Mouse (Mus musculus) limb, embryonic 10.5 days (tissue): ENCODE results near the gene Myl9. TPM values are rescaled to one million over a fixed set of nuclear protein-coding genes. Genes with fewer than 3 reads are reported as not detected.

ENCODE experiments used
- DNase-seq: peaks from one replicate; pipeline ENCODE4 v3.0.0-alpha.2; 2017; ENCODE audit warnings: low spot score
- H3K27ac ChIP-seq: fragments of 300-500 bp; sonication (generic); 2 replicates; pipeline ENCODE4 v1.5.1; 2016; ENCODE audit warnings: mild to moderate bottlenecking
- H3K27me3 ChIP-seq: fragments of 300-500 bp; sonication (generic); 2 replicates; pipeline ENCODE4 v1.6.1; 2016; ENCODE audit warnings: low read depth, mild to moderate bottlenecking; ENCODE audit not compliant: poor library complexity, severe bottlenecking
- H3K36me3 ChIP-seq: fragments of 300-500 bp; sonication (generic); 2 replicates; pipeline ENCODE4 v1.6.1; 2016; ENCODE audit warnings: mild to moderate bottlenecking, moderate library complexity
- H3K4me1 ChIP-seq: fragments of 300-500 bp; sonication (generic); 2 replicates; pipeline ENCODE4 v1.6.1; 2016
- H3K4me3 ChIP-seq: fragments of 300-500 bp; sonication (generic); 2 replicates; pipeline ENCODE4 v1.5.1; 2016; ENCODE audit warnings: mild to moderate bottlenecking, moderate library complexity
- H3K9me3 ChIP-seq: fragments of 300-500 bp; sonication (generic); replicated peaks from 2 replicates; pipeline ENCODE4 v1.6.1; 2016; ENCODE audit warnings: mild to moderate bottlenecking
- WGBS: fragments of 180-500 bp; shearing (Covaris S2); methylation state at CpG from one replicate; pipeline ENCODE4 v1.1.7; 2016; 5-methylcytosine and 5-hydroxymethylcytosine counted together
- polyA plus RNA-seq: library from polyadenylated mRNA; unstranded; fragments of >200 nt; fragmentation: Nextera tagmentation; extraction: Ambion mirVana; gene quantifications from 2 replicates; pipeline ENCODE4 v1.2.1, GENCODE M21; 2016

The Myl9 gene
- polyA plus RNA-seq, 1 experiment from 2014 or later = 62.7 TPM

DNA sequence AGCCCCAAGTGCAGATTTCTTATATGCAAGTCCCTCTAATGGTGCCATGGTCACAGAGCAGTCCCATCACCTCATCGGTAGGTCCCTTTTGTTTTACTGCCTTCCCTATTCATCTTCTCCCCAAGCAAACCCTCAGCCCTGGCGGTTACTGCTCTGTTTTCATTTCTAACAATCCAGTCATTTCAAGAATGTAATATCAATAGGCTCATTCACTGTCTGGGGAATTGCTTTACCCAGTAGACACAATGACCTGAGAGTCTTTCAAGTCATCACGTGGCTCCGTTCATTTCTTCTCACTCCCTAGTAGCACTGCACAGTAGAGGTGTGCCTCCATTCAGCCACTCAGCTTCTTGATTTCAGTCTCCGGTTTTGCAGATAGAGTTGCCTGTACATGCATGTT is 30.8 kb upstream of the Myl9 start:
- H3K27me3 ChIP-seq = no peaks in the 10 kb centered on the region
- H3K4me1 ChIP-seq = peaks cover 27% of the 10 kb centered on the region
- DNase-seq = no peak
- no peaks in the 10 kb centered on the region for H3K9me3 ChIP-seq
- 94% methylated on average over 5 of the region's 5 CpGs for WGBS
- H3K27ac ChIP-seq = no peak overlapping the region
- H3K4me3 ChIP-seq = no peak overlapping the region
- peaks cover 73% of the 10 kb centered on the region for H3K36me3 ChIP-seq

DNA sequence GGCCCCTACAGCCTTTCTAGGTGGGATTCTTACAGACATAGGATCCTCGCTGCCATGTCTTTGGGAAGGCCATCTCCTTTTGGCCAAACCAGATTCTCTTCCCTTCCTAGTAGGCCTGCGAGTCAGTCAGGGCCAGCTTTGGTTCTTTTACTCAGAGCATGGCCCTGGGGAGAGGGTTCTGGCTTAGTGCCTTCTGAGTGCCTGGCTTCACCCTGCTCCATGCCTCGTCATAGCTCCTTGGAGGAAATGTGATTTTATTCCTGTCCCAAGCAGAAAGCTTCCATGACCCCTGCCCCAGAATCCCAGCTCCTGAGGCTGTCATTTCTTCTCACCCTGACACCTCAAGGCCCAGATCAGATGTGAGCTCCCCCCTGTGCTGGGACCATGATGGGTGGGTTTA is 27.9 kb upstream of the Myl9 start:
- H3K4me3 ChIP-seq = no peak overlapping the region
- H3K27ac ChIP-seq = no peak overlapping the region
- peaks cover 12% of the 10 kb centered on the region for H3K4me1 ChIP-seq
- no peaks in the 10 kb centered on the region for H3K9me3 ChIP-seq
- WGBS = 93% methylated on average over 3 of the region's 3 CpGs
- no peaks in the 10 kb centered on the region for H3K27me3 ChIP-seq
- DNase-seq = no peak
- H3K36me3 ChIP-seq = peaks cover 90% of the 10 kb centered on the region

DNA sequence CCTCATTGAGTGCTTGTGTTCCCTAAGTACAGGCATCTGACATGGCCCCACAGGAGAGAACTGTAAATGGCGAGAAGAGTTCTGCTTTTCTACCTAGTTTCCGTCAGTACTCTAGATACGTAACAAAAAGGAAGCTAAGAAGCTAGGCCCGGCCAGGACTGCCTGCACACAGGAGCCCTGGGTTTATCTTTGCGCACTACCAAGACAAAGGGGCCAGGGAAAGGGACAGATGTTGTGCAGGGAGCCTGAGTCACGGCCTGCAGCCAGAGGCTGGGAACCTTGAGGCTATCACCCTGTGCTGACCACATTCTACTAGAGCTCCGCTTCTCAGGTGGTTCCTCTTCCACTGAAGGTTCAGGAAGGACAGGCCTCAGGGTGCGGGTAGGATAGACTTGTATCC is 25.5 kb upstream of the Myl9 start:
- Histone ChIP-seq H3K4me1 (0 out of 2 replicates have a peak, but pooled peaks cover 2% of the 10 kb centered on the region), H3K36me3 (peaks cover 97% of the 10 kb centered on the region), H3K9me3 (no peaks in the 10 kb centered on the region), H3K27me3 (no peaks in the 10 kb centered on the region), H3K27ac (no peak overlapping the region), H3K4me3 (no peak overlapping the region)
- no peak for DNase-seq
- WGBS = 93% methylated on average over 8 of the region's 8 CpGs

DNA sequence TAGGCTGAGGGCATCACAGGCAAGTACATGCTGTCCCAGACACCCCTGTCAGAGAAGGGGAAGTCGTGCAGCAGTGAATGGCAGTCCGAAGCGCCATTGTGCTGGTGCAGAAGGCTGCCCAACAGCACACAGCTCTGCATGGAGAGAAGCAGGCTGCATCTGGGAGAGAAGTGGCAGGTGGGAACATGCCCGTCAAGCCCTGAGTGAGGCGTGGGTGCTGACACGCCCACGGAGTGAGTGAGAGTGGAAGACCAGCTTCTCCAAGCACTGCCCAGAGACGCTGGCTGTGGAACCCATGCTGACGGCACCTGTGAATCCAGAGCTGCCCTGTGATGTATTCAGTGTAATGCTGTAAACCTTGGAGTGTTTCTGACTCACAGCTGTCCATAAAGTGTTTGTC is 18.3 kb upstream of the Myl9 start:
- Histone ChIP-seq H3K36me3 (peaks cover 99% of the 10 kb centered on the region), H3K9me3 (peaks cover 10% of the 10 kb centered on the region; the same call in 1 of the 2 replicates), H3K27me3 (no peaks in the 10 kb centered on the region), H3K4me3 (no peak overlapping the region), H3K4me1 (peaks cover 5% of the 10 kb centered on the region), H3K27ac (no peak overlapping the region)
- WGBS = 94% methylated on average over 9 of the region's 9 CpGs
- DNase-seq = no peak

DNA sequence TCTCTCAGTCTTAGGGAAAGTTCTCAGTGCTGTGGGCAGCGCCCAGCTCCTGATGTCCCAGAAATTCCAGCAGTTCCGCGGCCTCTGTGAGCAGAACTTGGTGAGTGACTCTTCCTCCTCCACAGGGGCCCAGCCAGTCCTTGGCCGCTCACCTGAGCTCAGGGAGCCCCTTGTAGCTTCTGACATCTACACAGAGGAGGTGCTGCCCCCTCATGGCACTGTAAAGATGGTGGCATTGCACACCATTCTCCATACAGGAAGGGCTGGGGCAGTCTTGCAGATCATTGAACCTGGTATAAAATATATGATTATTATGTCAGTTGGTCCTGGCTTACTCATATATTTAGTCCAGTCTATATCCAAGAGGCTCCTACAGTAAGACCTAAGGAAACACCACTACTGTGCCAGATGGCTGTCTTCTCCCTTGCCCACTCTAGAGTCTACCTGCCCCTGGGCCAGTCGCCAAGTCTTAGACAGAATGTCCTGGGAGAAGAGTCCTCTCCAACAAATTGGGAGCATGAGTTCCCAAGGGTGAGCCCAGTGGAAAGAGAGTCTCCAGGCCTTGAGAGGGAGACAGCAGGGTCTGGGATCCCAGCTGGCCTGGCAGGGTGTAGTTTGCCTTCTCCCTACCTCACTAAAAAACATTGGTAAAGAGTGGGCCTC is 14.2 kb upstream of the Myl9 start:
- no peak overlapping the region for H3K27ac ChIP-seq
- H3K36me3 ChIP-seq = peaks cover 92% of the 10 kb centered on the region
- no peaks in the 10 kb centered on the region for H3K27me3 ChIP-seq
- peaks cover 15% of the 10 kb centered on the region for H3K4me1 ChIP-seq
- no peak for DNase-seq
- H3K9me3 ChIP-seq = peaks cover 10% of the 10 kb centered on the region; the same call in 1 of the 2 replicates
- 88% methylated on average over 5 of the region's 5 CpGs for WGBS
- H3K4me3 ChIP-seq = no peak overlapping the region

DNA sequence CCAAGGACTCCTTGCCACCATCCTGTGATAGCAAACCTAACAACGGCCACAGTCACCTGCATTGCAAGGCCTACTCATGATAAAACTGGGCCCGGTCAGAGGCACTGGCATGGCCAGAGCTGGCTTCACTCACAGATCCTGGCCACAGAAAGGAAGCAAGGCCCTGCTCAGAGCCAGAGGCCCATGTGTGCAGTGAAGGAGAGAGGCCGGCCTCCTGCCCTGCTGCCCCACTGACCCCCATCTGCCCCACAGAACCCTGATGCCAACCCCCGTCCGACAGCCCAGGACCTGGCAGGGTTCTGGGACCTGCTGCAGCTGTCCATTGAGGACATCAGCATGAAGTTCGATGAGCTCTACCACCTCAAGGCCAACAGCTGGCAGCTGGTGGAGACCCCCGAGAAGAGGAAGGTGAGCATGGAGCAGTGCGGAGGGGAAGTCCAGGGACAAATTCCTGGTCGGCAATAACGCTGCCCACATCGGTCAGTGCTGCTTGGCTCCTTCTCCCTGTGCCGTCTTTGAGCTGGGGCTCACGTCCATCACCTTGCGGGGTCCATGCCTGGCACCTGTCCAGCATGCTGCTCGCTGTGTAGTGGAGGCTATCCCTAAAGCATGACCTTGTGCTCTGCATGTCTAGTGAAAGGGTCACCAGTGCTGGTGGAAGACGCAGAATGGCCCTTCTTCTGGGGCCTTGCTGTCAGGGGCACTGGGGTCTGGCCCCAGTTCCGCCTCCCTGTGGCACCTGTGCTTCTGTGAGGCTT is 13.5 kb upstream of the Myl9 start:
- Histone ChIP-seq H3K9me3 (peaks cover 10% of the 10 kb centered on the region; the same call in 1 of the 2 replicates), H3K36me3 (peaks cover 84% of the 10 kb centered on the region), H3K4me3 (no peak overlapping the region), H3K27ac (no peak overlapping the region; the same call in 1 of the 2 replicates), H3K4me1 (peaks cover 15% of the 10 kb centered on the region), H3K27me3 (no peaks in the 10 kb centered on the region)
- 95% methylated on average over 17 of the region's 17 CpGs for WGBS
- no peak for DNase-seq

DNA sequence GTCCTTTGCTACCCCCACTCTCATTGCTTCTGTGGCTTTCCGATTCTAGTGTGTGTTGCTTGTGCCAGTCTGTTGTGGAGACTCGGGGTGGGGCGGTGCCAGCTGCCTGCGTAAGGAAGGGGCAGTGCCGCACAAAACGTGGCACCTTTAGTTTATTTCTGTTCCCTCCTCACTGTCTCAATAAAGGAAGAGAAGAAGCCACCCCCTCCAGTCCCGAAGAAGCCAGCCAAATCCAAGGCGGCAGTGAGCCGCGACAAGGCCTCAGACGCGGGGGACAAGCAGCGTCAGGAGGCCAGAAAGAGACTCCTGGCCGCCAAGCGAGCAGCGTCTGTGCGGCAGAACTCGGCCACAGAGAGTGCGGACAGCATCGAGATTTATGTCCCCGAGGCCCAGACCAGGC is 12.7 kb upstream of the Myl9 start:
- no peak for DNase-seq
- Histone ChIP-seq H3K27me3 (no peaks in the 10 kb centered on the region), H3K4me1 (peaks cover 15% of the 10 kb centered on the region), H3K4me3 (no peak overlapping the region), H3K27ac (peak overlapping the region; percentile 15; the same call in 1 of the 2 replicates), H3K9me3 (peaks cover 7% of the 10 kb centered on the region; the same call in 1 of the 2 replicates), H3K36me3 (peaks cover 76% of the 10 kb centered on the region)
- WGBS = 87% methylated on average over 21 of the region's 21 CpGs

DNA sequence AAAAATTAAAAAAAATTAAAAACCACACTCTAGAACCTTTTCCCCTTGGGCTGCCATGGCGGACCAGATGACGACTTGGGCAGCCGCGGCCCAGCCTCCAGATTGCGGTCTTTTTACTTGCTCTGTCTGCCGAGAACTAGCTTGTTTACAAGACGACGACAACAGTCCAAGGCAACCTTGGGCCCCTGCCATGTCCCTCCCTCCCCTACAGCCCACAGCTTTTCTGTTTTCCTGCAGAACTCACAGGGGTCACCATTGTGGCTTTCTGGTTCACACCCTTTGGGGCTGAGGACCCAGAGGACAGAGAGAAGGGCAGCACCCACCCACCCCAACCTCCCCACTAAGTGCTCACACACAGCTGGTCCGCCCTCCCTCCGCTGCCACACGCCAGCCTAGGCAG is 12.1 kb upstream of the Myl9 start:
- H3K27me3 ChIP-seq = no peaks in the 10 kb centered on the region
- no peak for DNase-seq
- H3K36me3 ChIP-seq = peaks cover 70% of the 10 kb centered on the region
- H3K4me1 ChIP-seq = peaks cover 15% of the 10 kb centered on the region
- H3K27ac ChIP-seq = 0 out of 2 replicates have a peak overlapping the region, but pooled peaks have one; percentile 19
- no peak overlapping the region for H3K4me3 ChIP-seq
- peaks cover 3% of the 10 kb centered on the region; the same call in 1 of the 2 replicates for H3K9me3 ChIP-seq
- 92% methylated on average over 11 of the region's 11 CpGs for WGBS

DNA sequence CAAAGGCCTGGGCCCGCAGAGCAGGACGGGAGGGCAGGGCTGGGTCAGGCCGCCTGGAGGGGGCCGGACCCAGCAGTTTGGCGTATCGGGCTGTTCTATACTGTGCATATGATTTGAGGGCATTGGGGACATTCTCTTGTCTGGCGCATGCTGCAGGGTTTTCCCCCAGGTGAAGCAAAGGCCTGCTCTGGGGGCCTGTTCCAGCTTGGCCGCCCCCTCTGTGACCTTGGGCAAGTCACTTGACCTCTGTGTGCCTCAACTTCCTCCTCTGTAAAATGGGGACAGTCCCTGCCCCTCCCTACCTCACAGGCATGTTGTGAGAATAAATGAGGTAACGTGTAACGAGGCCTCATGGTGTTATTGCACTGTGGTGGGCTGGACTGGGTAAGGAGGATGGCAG is 11.2 kb upstream of the Myl9 start:
- Histone ChIP-seq H3K36me3 (peaks cover 61% of the 10 kb centered on the region), H3K4me1 (peaks cover 15% of the 10 kb centered on the region), H3K27ac (no peak overlapping the region), H3K27me3 (no peaks in the 10 kb centered on the region), H3K4me3 (no peak overlapping the region), H3K9me3 (no peaks in the 10 kb centered on the region)
- DNase-seq = no peak
- WGBS = 95% methylated on average over 10 of the region's 10 CpGs

DNA sequence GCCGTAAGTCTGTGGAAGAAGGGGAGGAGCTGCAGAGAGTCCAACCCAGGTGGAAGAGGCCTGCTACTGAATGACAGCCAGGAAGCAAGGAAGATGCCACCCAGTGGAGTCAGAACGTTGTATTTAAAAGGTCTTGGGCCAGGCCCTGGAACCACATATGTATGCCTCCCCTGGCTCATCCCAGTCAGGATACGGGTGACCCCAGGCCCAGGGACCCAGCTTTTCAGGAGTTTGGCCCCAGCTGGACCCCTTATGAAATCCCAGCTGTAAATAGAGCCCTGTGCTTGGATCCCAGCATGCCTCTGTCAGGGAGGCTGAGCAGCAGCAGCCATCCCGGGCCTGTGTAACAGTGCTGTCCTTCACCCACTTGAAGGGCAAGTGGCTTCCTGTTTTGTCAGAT is 10.5 kb upstream of the Myl9 start:
- Histone ChIP-seq H3K36me3 (peaks cover 54% of the 10 kb centered on the region), H3K4me3 (no peak overlapping the region), H3K27me3 (no peaks in the 10 kb centered on the region), H3K4me1 (peaks cover 15% of the 10 kb centered on the region), H3K27ac (no peak overlapping the region), H3K9me3 (no peaks in the 10 kb centered on the region)
- WGBS = 70% methylated on average over 4 of the region's 4 CpGs
- no peak for DNase-seq

DNA sequence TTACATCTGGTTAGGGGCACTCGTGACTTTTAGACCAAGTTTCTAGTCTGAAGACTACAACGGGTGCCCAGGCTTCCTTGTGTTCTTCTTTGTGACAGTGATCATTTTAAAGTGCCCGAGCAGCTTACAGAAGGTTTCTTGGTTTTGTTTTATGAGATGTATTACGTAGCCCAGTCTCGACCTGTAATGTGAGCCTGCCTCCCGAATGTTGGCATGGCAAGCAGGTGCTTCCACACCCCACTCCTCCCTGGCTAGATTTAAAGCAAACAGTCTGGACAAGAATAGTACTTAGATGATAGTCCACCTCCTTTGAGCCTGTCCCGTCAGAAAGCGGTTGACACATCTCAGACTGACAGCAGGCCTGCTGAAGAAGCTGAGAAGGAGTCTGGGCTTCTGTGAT is 9.6 kb upstream of the Myl9 start:
- WGBS = 87% methylated on average over 8 of the region's 8 CpGs
- no peak overlapping the region for H3K27ac ChIP-seq

DNA sequence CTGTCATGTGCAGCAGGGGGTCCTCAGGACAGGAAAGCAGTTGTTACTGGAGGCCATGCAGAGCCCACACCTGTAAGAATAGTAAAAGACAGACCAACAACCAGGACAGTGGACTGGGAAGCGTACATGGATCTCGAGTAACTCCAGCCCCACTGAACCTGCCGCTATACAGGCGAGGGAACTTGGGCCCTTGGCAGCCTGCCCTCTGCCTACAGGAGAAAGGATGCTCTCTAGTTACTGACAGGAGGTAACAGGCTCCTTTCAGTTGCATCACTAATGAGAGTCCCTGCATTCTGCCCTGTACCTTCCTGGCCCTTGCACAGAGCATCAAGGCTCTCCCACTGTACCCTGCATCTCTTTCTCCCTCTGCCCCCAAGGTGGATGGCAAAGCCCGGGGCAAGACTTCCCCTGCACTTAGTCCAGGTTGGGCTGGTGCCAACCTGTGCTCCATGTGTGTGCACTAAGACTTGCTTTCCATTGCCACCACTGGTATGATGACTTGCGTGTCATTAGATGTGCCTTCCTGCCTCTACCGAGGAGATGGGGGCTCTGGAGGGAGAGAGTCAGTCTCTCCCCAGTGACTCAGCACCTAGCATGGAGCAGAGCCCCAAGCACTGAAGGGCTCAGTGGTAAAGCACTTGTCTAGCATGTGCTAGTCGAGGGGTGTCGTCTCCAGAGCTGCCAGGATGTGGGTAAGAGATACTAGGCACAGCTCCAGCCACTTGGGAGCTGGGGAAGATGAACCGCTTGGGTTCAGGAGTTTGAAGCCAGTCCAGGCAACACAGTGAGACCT is 8.8 kb upstream of the Myl9 start:
- H3K27ac ChIP-seq = no peak overlapping the region
- no peaks in the 10 kb centered on the region for H3K27me3 ChIP-seq
- H3K4me1 ChIP-seq = peaks cover 15% of the 10 kb centered on the region
- DNase-seq = no peak
- 85% methylated on average over 10 of the region's 10 CpGs for WGBS
- H3K4me3 ChIP-seq = no peak overlapping the region
- H3K36me3 ChIP-seq = peaks cover 37% of the 10 kb centered on the region
- no peaks in the 10 kb centered on the region for H3K9me3 ChIP-seq

More for the DNA sequence above, 9.6 kb upstream of the Myl9 start:
- Histone ChIP-seq H3K4me3 (no peak overlapping the region), H3K27me3 (no peaks in the 10 kb centered on the region), H3K9me3 (no peaks in the 10 kb centered on the region), H3K36me3 (peaks cover 46% of the 10 kb centered on the region), H3K4me1 (peaks cover 15% of the 10 kb centered on the region)
- DNase-seq = no peak

DNA sequence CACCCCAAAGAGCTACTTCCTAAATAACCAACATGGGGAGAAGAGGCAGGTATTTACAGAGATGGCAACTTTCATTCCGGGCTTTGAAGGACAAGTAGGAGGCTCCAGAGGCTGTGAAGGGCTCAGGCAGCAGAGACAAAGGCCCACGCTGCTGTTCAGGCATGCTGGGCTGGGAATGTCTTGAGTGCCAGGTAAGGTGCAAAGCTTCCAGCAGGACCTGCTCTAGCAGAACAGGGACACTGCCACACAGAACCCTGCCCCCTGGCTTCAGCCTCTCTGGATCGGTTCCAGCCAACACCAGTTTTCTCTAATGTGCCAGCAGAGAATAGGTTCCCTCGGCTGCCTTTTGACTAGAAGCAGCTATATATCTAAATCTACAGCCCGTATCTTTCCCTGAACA is 8.1 kb upstream of the Myl9 start:
- H3K4me3 ChIP-seq = no peak overlapping the region

More for the DNA sequence above, 8.1 kb upstream of the Myl9 start:
- DNase-seq = no peak
- H3K27me3 ChIP-seq = no peaks in the 10 kb centered on the region
- 82% methylated on average over 5 of the region's 5 CpGs for whole genome bisulfite sequencing
- H3K9me3 ChIP-seq = no peaks in the 10 kb centered on the region
- peak overlapping the region; percentile 14; the same call in 1 of the 2 replicates for H3K27ac ChIP-seq
- H3K36me3 ChIP-seq = peaks cover 30% of the 10 kb centered on the region
- peaks cover 8% of the 10 kb centered on the region for H3K4me1 ChIP-seq
